Mouse (Mus musculus) limb, embryonic 15.5 days (tissue): ENCODE data around the gene Cdh23. TPM values are rescaled to one million over a fixed set of nuclear protein-coding genes. Genes with fewer than 3 reads are reported as not detected.

Source experiments
- ATAC-seq: fragments of 200-750 bp; cut with Nextera tagmentation; 2 replicates; pipeline ENCODE4 v1.8.0; 2017; ENCODE audit warnings: low read depth, moderate TSS enrichment; ENCODE audit not compliant: insufficient number of reproducible peaks, low FRiP score, low TSS enrichment
- H3K27ac ChIP-seq: fragments of 300-500 bp; sonication (generic); 2 replicates; pipeline ENCODE4 v1.5.1; 2015; ENCODE audit warnings: moderate library complexity, mild to moderate bottlenecking, inconsistent platforms
- H3K27me3 ChIP-seq: fragments of 300-500 bp; sonication (generic); 2 replicates; pipeline ENCODE4 v1.6.1; 2015; ENCODE audit warnings: inconsistent platforms
- H3K36me3 ChIP-seq: fragments of 300-500 bp; sonication (generic); 2 replicates; pipeline ENCODE4 v1.6.1; 2015; ENCODE audit warnings: inconsistent platforms
- H3K4me1 ChIP-seq: fragments of 300-500 bp; sonication (generic); 2 replicates; pipeline ENCODE4 v1.6.1; 2015; ENCODE audit warnings: inconsistent platforms
- H3K4me2 ChIP-seq: fragments of 300-500 bp; sonication (generic); 2 replicates; pipeline ENCODE4 v1.6.1; 2015; ENCODE audit warnings: mild to moderate bottlenecking, inconsistent platforms
- H3K4me3 ChIP-seq: fragments of 300-500 bp; sonication (generic); 2 replicates; pipeline ENCODE4 v1.5.1; 2015; ENCODE audit warnings: mild to moderate bottlenecking, inconsistent platforms
- H3K9ac ChIP-seq: fragments of 300-500 bp; sonication (generic); 2 replicates; pipeline ENCODE4 v1.6.1; 2015; ENCODE audit warnings: inconsistent platforms
- H3K9me3 ChIP-seq: fragments of 300-500 bp; sonication (generic); 2 replicates; pipeline ENCODE4 v1.6.1; 2016; ENCODE audit warnings: inconsistent platforms
- WGBS: fragments of 180-500 bp; shearing (Covaris S2); methylation state at CpG from one replicate; pipeline ENCODE4 v1.1.7; 2015; 5-methylcytosine and 5-hydroxymethylcytosine counted together
- polyA plus RNA-seq: library from polyadenylated mRNA; unstranded; fragments of >200 nt; fragmentation: Nextera tagmentation; extraction: Ambion mirVana; gene quantifications from 2 replicates; pipeline ENCODE4 v1.2.1, GENCODE M21; 2015

The Cdh23 gene
- polyA plus RNA-seq, 1 experiment from 2014 or later = 1.6 TPM

- H3K36me3 ChIP-seq = no peaks in the 10 kb centered on the region
- ATAC-seq = peak; percentile 65; the same call in 1 of the 2 replicates
- WGBS = 37% methylated on average over 7 of the region's 7 CpGs
- H3K4me2 ChIP-seq = no peak overlapping the region
- peaks cover 4% of the 10 kb centered on the region; the same call in 1 of the 2 replicates for H3K27me3 ChIP-seq
- H3K27ac ChIP-seq = peak overlapping the region; percentile 78
- H3K9ac ChIP-seq = no peak overlapping the region
- peaks cover 22% of the 10 kb centered on the region for H3K4me1 ChIP-seq
- H3K4me3 ChIP-seq = no peak overlapping the region
- no peaks in the 10 kb centered on the region for H3K9me3 ChIP-seq
Measured at GRCm38 (mm10) chr10:60405460-60406177, 290.7 kb downstream of the Cdh23 start.

DNA sequence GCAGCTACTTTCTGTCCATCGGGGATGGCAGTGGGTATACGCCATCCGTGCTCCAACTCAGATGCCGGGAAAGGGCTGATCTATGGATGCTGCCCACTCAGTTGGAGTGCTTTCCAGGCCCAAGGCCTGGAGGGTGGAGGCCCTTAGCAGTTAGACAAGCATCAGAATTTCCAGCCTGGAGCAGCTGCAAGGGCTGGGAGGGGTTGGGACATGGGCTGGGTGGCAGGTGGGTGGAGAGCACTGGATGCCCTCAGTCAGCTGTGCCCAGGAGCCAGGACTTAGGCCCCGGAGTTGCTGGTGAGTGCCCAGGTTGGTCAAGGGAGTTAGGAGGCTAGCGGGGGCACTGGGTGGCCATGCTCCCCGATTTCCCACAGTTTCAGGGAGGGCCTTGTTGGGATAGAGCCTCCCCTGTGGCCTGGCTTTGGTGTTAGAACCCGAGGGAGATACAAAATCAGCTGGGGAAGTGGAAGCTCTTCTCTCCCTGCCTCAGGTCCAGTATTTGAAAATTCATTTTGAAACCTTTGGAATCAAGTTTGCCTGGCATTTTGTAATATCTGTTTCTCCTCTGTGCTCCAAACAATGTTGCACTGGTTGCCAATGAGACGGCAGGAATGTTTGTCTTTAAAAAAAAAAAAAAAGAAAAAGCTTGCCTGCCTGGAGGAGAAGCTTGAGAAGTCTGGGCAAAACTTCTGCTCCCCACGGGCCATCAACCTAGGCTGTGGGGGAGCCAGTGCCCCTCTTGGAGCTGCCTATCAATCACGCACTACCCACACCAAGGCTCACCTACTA is 295.6 kb downstream of the Cdh23 start:
- Histone ChIP-seq H3K4me2 (no peak overlapping the region), H3K9ac (no peak overlapping the region), H3K27me3 (no peaks in the 10 kb centered on the region), H3K27ac (peak overlapping the region; percentile 33; the same call in 1 of the 2 replicates), H3K36me3 (no peaks in the 10 kb centered on the region), H3K4me3 (no peak overlapping the region), H3K4me1 (peaks cover 26% of the 10 kb centered on the region), H3K9me3 (no peaks in the 10 kb centered on the region)
- peak; percentile 64; the same call in 1 of the 2 replicates for ATAC-seq
- WGBS = 74% methylated on average over 11 of the region's 11 CpGs

DNA sequence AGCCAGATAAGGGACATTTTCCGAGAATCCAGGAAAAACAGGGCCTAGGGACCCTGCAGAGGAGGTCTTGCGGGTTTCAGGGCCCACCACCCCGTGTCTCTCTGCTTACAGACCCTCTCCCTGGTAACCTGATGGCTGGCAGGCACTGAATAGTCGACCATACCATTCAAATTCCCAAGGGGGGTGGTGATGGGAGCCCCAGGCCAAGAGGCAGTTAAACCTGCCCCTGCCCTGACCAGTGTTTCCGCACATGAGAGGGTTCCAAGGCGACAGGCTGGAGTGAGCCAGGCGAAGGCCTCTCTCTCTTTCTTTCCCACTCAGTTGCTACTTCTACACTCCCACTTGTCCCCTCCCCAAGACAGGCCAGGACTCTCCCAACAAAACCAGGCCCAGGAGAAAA is 296.8 kb downstream of the Cdh23 start, which contains the start of gene Gm17455:
Gm17455 (plus strand) TSS at position 278 of the 400 bp plus-strand sequence.
- ATAC-seq = no peak
- Histone ChIP-seq H3K27ac (peak within 1 kb of the TSS; percentile 33; the same call in 1 of the 2 replicates), H3K9me3 (no peaks in the 10 kb centered on the region), H3K4me1 (peaks cover 21% of the 10 kb centered on the region), H3K36me3 (no peaks in the 10 kb centered on the region), H3K4me3 (no peak within 1 kb of the TSS), H3K9ac (no peak within 1 kb of the TSS), H3K4me2 (no peak within 1 kb of the TSS), H3K27me3 (no peaks in the 10 kb centered on the region)
- WGBS = 59% methylated on average over 7 of the region's 7 CpGs

DNA sequence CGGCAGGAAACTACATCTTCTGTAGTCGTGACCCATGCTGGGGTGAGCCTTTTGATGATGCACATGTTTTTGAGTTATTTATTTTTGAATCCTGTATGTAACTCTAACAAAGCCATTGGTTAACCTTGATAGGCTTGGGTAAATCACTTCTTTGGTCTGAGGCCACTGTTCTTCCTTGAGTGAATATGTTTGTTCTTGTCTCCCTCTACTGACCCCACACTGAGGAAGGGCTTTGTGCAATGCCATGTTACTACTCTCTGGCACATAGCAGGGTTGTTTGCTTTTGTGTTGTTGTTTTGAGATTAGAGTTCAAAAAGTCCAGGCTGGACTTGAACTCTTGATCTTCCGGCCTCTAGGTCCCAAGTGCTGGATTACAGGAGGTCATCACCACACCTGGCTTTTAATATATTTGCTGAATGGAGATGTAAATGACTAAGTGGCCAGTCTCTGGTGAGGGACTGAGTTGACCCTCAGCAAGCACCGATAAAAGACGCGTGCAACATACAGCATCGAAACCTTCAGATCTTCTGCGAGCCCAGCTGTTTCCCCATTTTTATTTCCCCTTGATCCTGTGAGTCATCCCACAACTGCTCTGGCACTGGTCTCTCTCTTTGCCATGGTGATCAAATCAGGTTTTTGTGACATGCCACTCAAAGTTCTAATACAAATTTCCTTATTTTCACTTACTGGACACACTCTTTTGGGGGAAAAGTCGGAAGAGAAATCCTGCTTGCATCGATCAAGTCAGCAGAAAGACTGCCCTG is 298.1 kb downstream of the Cdh23 start:
- H3K4me1 ChIP-seq = peaks cover 21% of the 10 kb centered on the region
- no peaks in the 10 kb centered on the region for H3K9me3 ChIP-seq
- no peak overlapping the region for H3K4me2 ChIP-seq
- no peak overlapping the region for H3K4me3 ChIP-seq
- WGBS = 88% methylated on average over 10 of the region's 10 CpGs
- H3K27ac ChIP-seq = no peak overlapping the region
- H3K36me3 ChIP-seq = no peaks in the 10 kb centered on the region
- no peak for ATAC-seq
- H3K27me3 ChIP-seq = no peaks in the 10 kb centered on the region
- H3K9ac ChIP-seq = no peak overlapping the region

DNA sequence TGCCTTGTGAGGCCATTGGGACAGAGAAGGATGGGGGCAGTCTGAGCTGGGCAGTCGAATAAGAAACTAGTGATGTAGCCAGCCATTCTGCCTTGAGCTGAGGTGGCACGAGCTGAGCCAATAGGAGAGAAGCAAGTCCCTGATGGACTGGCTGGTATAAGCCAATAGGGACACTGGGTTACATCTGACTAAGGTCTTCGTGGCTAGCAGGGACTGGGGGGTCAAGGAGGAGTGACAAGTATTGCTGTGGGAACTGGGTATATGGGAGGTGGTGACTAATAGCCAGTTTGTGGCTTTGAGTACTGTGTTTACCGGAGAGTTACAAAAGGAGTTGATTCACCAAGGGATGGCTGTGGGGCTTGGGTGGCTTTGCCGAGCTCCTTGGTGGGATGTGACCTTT is 300.7 kb downstream of the Cdh23 start:
- no peak overlapping the region for H3K4me3 ChIP-seq
- H3K4me2 ChIP-seq = no peak overlapping the region
- no peaks in the 10 kb centered on the region for H3K27me3 ChIP-seq
- no peaks in the 10 kb centered on the region for H3K9me3 ChIP-seq
- peaks cover 13% of the 10 kb centered on the region for H3K4me1 ChIP-seq
- no peak overlapping the region for H3K27ac ChIP-seq
- no peak overlapping the region for H3K9ac ChIP-seq
- ATAC-seq = no peak
- 69% methylated on average over 5 of the region's 5 CpGs for WGBS
- no peaks in the 10 kb centered on the region for H3K36me3 ChIP-seq

GRCm38 (mm10) chr10:60394936-60395335 is 301.4 kb downstream of the Cdh23 start:
- no peaks in the 10 kb centered on the region for H3K27me3 ChIP-seq
- no peaks in the 10 kb centered on the region for H3K9me3 ChIP-seq
- H3K9ac ChIP-seq = no peak overlapping the region
- peaks cover 6% of the 10 kb centered on the region; the same call in 1 of the 2 replicates for H3K4me1 ChIP-seq
- 84% methylated on average over 7 of the region's 7 CpGs for WGBS
- H3K4me2 ChIP-seq = no peak overlapping the region
- H3K4me3 ChIP-seq = no peak overlapping the region
- no peaks in the 10 kb centered on the region for H3K36me3 ChIP-seq
- no peak overlapping the region for H3K27ac ChIP-seq
- no peak for ATAC-seq

- Histone ChIP-seq H3K27me3 (no peaks in the 10 kb centered on the region), H3K4me1 (peaks cover 7% of the 10 kb centered on the region; the same call in 1 of the 2 replicates), H3K9ac (no peak overlapping the region), H3K27ac (no peak overlapping the region), H3K4me3 (no peak overlapping the region), H3K36me3 (no peaks in the 10 kb centered on the region), H3K4me2 (no peak overlapping the region), H3K9me3 (no peaks in the 10 kb centered on the region)
- no peak for ATAC-seq
- 96% methylated on average over 9 of the region's 9 CpGs for WGBS
Measured at GRCm38 (mm10) chr10:60391661-60392060, 304.6 kb downstream of the Cdh23 start.

GRCm38 (mm10) chr10:60390904-60391420 is 305.3 kb downstream of the Cdh23 start:
- H3K9me3 ChIP-seq = no peaks in the 10 kb centered on the region
- 68% methylated on average over 5 of the region's 5 CpGs for WGBS
- no peak overlapping the region for H3K27ac ChIP-seq

GRCm38 (mm10) chr10:60390177-60390903 is 305.9 kb downstream of the Cdh23 start:
- no peak for ATAC-seq
- Histone ChIP-seq H3K36me3 (no peaks in the 10 kb centered on the region), H3K27me3 (no peaks in the 10 kb centered on the region), H3K9me3 (no peaks in the 10 kb centered on the region), H3K4me2 (no peak overlapping the region), H3K4me1 (peaks cover 7% of the 10 kb centered on the region; the same call in 1 of the 2 replicates), H3K27ac (no peak overlapping the region), H3K4me3 (no peak overlapping the region), H3K9ac (no peak overlapping the region)
- WGBS = 50% methylated on average over 6 of the region's 6 CpGs

More at GRCm38 (mm10) chr10:60390904-60391420, 305.3 kb downstream of the Cdh23 start:
- Histone ChIP-seq H3K9ac (no peak overlapping the region), H3K4me3 (no peak overlapping the region), H3K27me3 (no peaks in the 10 kb centered on the region), H3K4me1 (peaks cover 7% of the 10 kb centered on the region; the same call in 1 of the 2 replicates), H3K4me2 (no peak overlapping the region), H3K36me3 (no peaks in the 10 kb centered on the region)
- no peak for ATAC-seq

- no peaks in the 10 kb centered on the region for H3K36me3 ChIP-seq
- 36% methylated on average over 9 of the region's 9 CpGs for WGBS
- peaks cover 7% of the 10 kb centered on the region; the same call in 1 of the 2 replicates for H3K4me1 ChIP-seq
- no peak overlapping the region for H3K9ac ChIP-seq
- H3K4me2 ChIP-seq = no peak overlapping the region
- H3K4me3 ChIP-seq = no peak overlapping the region
- H3K27ac ChIP-seq = no peak overlapping the region
- ATAC-seq = no peak
- no peaks in the 10 kb centered on the region for H3K9me3 ChIP-seq
- no peaks in the 10 kb centered on the region for H3K27me3 ChIP-seq
Measured at GRCm38 (mm10) chr10:60389447-60389865, 306.8 kb downstream of the Cdh23 start.

DNA sequence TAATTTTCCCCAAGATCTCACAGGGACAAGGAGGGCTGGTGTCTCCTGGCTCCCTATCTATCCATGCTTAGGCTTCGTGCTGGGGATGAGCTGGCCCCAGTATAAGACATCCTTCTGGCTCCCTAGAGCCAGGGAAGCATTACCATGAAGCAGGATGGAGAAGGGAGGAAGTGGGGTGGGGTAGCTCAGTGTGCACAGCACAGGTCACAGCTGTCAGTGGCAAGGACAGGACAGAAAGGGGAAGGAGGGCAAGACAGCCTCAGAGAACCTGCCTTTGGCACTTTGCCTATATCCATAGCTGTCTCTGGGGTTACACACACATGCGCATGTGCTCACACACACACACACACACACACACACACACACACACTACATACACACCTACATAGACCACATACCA is 308.0 kb downstream of the Cdh23 start:
- no peak overlapping the region for H3K4me3 ChIP-seq
- H3K4me1 ChIP-seq = peaks cover 7% of the 10 kb centered on the region; the same call in 1 of the 2 replicates
- H3K36me3 ChIP-seq = no peaks in the 10 kb centered on the region
- no peak overlapping the region for H3K4me2 ChIP-seq
- H3K9ac ChIP-seq = no peak overlapping the region
- H3K9me3 ChIP-seq = no peaks in the 10 kb centered on the region
- 79% methylated on average over 2 of the region's 2 CpGs for WGBS
- no peak overlapping the region for H3K27ac ChIP-seq
- no peaks in the 10 kb centered on the region for H3K27me3 ChIP-seq
- no peak for ATAC-seq
